Mouse (Mus musculus) bone marrow, adult 2 months (tissue): ENCODE data around the gene Patl2. TPM values are rescaled to one million over a fixed set of nuclear protein-coding genes. Genes with fewer than 3 reads are reported as not detected.
A peak's percentile ranks its signal among the peaks of the same experiment; 100 is the strongest.

Experiments
- H3K27ac ChIP-seq: fragments of 200-500 bp; 2 replicates; pipeline ENCODE4 v1.5.1; 2012; ENCODE audit warnings: low read depth, mild to moderate bottlenecking, control low read depth, inconsistent platforms, low read length; ENCODE audit not compliant: control insufficient read depth, poor library complexity, insufficient read depth
- H3K4me1 ChIP-seq: fragments of 200-500 bp; 2 replicates; pipeline ENCODE4 v1.6.1; 2011; ENCODE audit warnings: low read length; ENCODE audit not compliant: control insufficient read depth, insufficient read depth
- H3K4me3 ChIP-seq: fragments of 200-500 bp; replicated peaks from 2 replicates; pipeline ENCODE3; 2011; ENCODE audit warnings: mild to moderate bottlenecking, low read depth, low read length, control low read depth; ENCODE audit not compliant: control insufficient read depth
- CTCF ChIP-seq: fragments of 200-500 bp; IDR thresholded peaks from 2 replicates; pipeline ENCODE4 v1.5.1; 2011; ENCODE audit warnings: low read length, control low read depth; ENCODE audit not compliant: control insufficient read depth, insufficient read depth
- POLR2A ChIP-seq: fragments of 200-500 bp; IDR thresholded peaks from 2 replicates; pipeline ENCODE4 v1.6.1; 2011; ENCODE audit warnings: low read depth, mild to moderate bottlenecking, control low read depth, low read length, borderline replicate concordance; ENCODE audit not compliant: control insufficient read depth
- WGBS: fragments of 180-500 bp; shearing (Covaris S2); methylation state at CpG from one replicate; pipeline ENCODE4 v1.1.7; 2018; 5-methylcytosine and 5-hydroxymethylcytosine counted together
- polyA plus RNA-seq: library from polyadenylated mRNA; stranded (reverse); fragments of >200 nt; gene quantifications from 2 replicates; pipeline ENCODE4 v1.2.4, GENCODE M21; 2011; ENCODE audit warnings: low replicate concordance; ENCODE audit not compliant: missing spikeins, insufficient read depth, insufficient read length

The Patl2 gene
- polyA plus RNA-seq, 1 experiment = not detected

DNA sequence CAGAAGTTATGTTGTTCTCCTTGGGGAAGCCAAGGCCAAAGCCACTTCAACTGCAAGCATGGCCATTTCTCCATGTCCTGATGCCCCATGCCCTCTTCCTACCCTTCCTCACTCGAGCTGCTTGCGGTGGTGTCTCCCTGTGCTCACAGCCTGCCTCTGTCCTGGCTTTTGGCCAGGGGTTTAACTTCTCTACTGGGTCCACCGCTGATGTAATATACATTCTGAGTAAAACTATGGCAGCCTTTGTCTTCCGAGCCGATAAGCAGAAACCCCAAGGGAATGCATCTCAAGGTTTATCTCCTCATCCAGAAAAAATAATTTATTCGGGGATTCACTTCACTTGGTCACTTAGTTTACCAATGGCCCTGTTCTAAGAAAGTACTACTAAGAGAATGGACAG is 39.3 kb downstream of the Patl2 start:
- peak overlapping the region; percentile 64 for H3K4me3 ChIP-seq
- TF ChIP-seq CTCF (no peak), POLR2A (0 out of 2 replicates have a peak, but pooled peaks have one; percentile 21)
- 10% methylated on average over 6 of the region's 6 CpGs for WGBS

DNA sequence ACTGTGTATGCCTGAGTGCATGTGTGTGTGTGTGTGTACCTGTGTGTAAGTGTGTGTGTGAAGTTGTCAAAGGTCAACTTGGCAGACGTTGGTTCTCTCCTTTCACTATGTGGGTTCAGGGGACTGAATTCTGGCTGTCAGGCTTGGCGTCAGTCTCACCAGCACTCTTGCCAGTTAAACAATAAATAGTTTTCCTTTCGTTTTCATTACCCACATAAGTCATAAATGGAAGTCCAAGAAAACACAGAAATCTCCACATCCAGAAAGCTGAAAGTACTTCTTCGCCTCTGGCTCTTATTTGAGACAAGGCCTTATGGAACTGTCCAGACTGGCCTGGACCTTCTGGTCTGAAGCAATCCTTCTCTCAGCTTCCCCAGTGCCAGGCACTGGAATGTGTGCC is 40.2 kb downstream of the Patl2 start:
- TF ChIP-seq CTCF = no peak
- TF ChIP-seq POLR2A = no peak
- H3K27ac ChIP-seq = no peak overlapping the region
- H3K4me1 ChIP-seq = peaks cover 2% of the 10 kb centered on the region; the same call in 1 of the 2 replicates
- 16% methylated on average over 4 of the region's 4 CpGs for WGBS
- no peak overlapping the region for H3K4me3 ChIP-seq

More for the DNA sequence above, 39.3 kb downstream of the Patl2 start:
- Histone ChIP-seq H3K27ac (peak overlapping the region; percentile 90), H3K4me1 (peaks cover 4% of the 10 kb centered on the region; the same call in 1 of the 2 replicates)

DNA sequence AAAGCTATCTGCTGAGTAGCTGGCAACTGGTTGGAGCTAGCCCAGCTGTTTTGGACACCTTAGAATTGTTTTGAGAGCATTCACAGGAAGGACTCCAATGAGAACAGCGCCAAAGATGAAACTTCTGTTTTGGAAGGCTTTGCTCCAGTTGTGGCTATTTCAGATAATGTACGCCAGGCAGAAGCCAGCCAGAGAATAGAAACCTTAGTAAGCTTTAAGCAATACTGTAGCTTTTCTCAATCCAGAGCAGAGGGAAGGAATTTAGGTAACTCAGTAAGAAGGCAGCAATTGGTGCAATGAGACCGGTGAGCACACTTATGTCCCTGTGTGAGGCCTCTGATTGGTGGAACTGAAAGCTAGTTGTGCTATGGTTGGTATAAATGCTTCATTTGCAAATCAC is 42.9 kb downstream of the Patl2 start:
- TF ChIP-seq POLR2A (no peak), CTCF (no peak)
- Histone ChIP-seq H3K4me3 (no peak overlapping the region), H3K4me1 (peaks cover 2% of the 10 kb centered on the region; the same call in 1 of the 2 replicates), H3K27ac (peak overlapping the region; percentile 23; the same call in 1 of the 2 replicates)
- 58% methylated on average over 3 of the region's 3 CpGs for WGBS

DNA sequence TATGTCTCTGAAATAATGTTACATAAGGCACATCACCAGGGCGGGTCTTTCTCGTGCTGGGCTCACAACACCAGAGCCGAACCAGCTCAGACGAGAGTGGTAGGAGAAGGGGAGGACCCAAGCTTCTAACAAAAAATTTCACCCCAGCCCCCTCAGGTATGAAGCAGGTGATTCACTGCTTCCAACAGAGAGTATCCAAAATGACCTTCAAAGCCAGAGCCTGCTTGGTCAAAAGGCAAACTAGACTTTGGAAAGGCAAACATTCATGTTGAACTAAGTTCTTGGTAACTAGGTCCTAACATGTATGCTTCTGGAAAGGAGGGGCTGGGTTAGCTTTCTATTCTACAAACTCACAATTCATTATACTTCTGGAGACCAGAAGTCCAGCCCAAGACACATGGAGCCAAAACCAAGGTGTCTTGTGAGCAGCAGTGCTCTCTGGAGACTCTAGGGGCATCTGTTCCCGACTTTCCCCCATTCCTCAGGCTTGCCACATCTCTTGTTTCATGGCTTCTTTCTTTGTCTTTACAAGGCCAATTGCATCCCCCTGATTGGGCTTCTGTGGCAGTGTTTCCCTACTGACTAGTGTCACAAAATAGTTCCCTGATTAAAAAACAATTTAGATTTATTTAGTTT is 44.5 kb downstream of the Patl2 start:
- WGBS = 79% methylated on average over 5 of the region's 5 CpGs
- H3K27ac ChIP-seq = no peak overlapping the region

DNA sequence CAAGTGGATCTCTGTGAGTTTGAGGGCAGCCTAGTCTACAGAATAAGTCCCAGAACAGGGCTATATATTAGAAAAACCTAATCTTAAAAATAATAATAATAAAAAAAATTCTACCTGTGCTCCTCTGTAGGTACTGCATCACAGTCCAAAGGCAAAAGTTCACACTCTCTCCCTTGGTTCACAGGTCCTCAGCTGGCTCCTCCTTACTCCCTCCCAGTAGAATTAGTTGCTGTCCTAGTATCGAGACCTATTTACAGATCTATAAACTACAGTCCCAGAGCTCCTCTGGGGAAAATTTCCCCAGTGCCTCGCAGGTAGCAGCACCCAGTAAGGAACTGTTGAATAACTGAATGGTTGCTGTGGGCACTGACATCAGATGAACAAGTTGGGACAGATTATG is 45.2 kb downstream of the Patl2 start:
- 75% methylated on average over 2 of the region's 2 CpGs for WGBS
- Histone ChIP-seq H3K27ac (no peak overlapping the region), H3K4me3 (no peak overlapping the region), H3K4me1 (no peaks in the 10 kb centered on the region; the same call in 1 of the 2 replicates)
- TF ChIP-seq CTCF (no peak), POLR2A (no peak)

More for the DNA sequence above, 44.5 kb downstream of the Patl2 start:
- H3K4me3 ChIP-seq = no peak overlapping the region
- no peaks in the 10 kb centered on the region; the same call in 1 of the 2 replicates for H3K4me1 ChIP-seq
- TF ChIP-seq CTCF = no peak
- no peak for TF ChIP-seq POLR2A

DNA sequence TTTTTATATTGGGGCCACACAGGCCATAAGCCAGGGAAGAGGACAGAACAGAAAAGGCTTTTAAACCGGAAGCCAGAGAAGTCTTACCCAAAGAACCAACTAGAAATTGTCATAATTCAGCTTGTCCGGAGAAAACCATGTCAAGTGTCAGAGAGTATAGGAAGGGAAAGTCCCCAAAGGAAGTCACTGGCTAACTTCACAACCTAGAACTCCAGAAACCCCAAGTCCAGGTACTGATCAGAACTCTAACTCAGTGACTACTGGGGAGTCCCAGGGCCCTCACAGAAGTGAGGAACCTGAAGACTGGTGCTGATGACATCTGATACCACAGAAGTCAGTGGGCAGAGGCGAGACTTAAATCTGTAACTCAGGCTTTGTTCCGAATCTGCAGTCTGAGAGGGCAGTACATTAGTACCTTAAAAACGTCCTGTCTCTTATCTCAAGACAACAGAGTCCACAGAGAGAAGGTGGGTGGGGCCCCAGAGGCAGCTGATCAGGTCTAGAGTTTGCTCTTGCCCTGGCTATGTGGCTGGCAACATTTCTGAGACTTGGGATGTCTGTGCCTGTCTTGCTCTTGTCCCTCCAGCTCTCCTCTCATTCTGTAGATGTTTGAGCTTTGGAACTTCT is 48.0 kb downstream of the Patl2 start:
- Histone ChIP-seq H3K4me1 (no peaks in the 10 kb centered on the region; the same call in 1 of the 2 replicates), H3K27ac (no peak overlapping the region), H3K4me3 (no peak overlapping the region)
- 23% methylated on average over 5 of the region's 5 CpGs for WGBS
- no peak for TF ChIP-seq CTCF
- TF ChIP-seq POLR2A = no peak

DNA sequence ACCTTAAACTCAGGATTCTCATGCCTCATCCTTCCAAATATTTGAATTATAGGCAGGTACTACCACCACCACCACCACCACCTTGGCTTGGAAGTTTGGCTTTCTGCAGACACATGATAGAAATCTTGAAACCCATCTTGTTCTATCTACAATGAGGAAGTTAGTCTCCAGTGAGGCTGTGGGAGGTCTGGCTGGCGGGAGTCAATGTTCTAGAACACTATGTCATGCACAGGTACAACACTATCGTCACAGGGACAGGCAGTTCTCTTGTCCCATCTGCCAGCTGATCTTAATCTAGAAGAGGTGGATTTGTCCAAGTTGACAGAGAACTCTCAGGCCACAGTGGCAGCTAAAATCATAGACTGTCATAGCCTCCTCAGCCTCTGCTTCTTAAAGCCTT is 53.4 kb downstream of the Patl2 start:
- H3K27ac ChIP-seq = no peak overlapping the region
- TF ChIP-seq CTCF (no peak), POLR2A (no peak)
- WGBS = 29% methylated on average over 2 of the region's 2 CpGs
- H3K4me1 ChIP-seq = no peaks in the 10 kb centered on the region; the same call in 1 of the 2 replicates
- no peak overlapping the region for H3K4me3 ChIP-seq

DNA sequence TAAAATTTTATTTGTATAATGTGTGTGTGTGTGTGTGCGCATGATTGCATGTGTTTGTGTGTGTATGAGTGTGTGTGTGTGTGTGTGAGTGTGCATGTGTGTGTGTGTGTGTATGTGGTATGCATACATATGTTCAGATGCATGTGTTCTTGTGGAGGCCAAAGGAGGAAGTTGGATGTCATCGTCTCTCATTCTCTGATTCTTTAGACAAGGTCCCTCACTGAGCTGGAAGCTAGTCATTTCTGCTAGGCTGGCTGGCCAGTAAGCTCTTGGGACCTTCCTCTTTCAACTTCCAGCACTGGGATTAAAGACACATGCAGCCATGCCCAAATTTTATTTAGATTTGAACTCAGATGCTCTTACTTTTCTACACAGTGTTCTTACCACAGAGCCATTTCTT is 53.9 kb downstream of the Patl2 start:
- no peaks in the 10 kb centered on the region; the same call in 1 of the 2 replicates for H3K4me1 ChIP-seq
- TF ChIP-seq CTCF (no peak), POLR2A (no peak)
- 46% methylated on average over 2 of the region's 2 CpGs for WGBS
- no peak overlapping the region for H3K4me3 ChIP-seq
- no peak overlapping the region for H3K27ac ChIP-seq
